Mouse (Mus musculus) embryo, embryonic 10.5 days (tissue): ENCODE measurements around the gene Olfr1318.
A peak's percentile ranks its signal among the peaks of the same experiment; 100 is the strongest.

ENCODE experiments used
- DNase-seq: peaks from one replicate; pipeline ENCODE4 v3.0.0-alpha.2; 2015; ENCODE audit warnings: low spot score

Gene Olfr1318

GRCm38 (mm10) chr2:112153898-112154297 lies at the start of gene Olfr1318:
Olfr1318 (plus strand) TSS chr2:112154198.
- no peak for DNase-seq

DNA sequence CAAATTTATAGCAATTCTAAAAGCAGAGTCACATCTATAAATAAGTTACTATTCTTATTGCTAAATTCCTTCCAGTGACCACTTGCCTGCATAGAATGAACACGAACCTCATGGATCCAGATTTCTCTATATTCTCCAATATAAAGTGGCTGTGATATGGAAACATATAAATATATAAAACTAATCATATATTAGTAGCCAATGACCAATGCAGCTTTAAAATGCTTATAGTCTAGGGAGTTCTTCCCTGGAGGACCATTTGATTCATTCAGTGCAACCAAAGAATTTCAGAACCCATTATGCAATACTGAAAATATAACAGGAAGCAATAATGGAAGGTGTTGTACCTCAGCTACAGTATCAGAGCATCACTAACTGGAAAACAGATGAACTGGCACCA lies 38.7 kb upstream of the Olfr1318 start, which contains the start of gene Olfr1315-ps1:
Gene Olfr1315-ps1 (minus strand): TSS at position 101 of the 400 bp plus-strand sequence.
- no peak for DNase-seq

DNA sequence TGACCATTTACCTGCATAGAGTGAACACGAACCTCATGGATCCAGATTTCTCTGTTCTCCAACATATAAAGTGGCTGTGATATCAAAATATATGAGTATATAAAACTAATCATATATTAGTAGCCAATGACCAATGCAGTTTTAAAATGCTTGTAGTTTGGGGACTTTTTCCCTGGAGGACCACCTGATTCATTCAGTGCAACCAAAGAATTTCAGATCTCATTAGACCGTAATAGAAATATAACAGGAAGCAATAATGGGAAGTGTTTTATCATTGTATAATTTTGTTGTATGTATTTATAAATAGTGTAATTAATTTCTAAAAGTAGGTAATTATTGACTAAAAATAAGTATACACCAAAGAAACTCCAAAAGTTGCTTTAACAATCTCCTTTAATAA lies 19.1 kb upstream of the Olfr1318 start, which contains the start of gene Olfr1316:
Gene Olfr1316 (minus strand): TSS at position 101 of the 400 bp plus-strand sequence.
- no peak for DNase-seq

DNA sequence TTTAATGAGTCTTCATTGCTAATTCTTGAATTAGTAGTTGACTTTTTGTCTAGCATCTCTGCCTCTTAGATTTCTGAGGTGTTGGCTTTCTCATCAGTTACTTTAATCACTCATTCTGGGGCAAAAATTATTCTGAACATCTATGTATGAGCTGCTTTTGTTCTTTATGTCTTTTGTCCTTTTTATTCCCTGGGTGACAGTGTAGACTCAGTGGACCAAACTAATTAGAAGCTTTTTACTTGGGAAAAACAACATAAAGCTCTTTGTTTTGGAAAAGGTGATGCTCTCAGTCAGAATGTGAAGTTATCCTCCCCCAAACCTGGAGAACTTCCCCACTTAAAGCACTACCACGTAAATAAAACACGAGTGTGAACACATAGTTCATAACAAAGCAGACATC lies 14.0 kb upstream of the Olfr1318 start, which contains the start of gene Olfr1317:
Gene Olfr1317 (plus strand): TSS at position 301 of the 400 bp plus-strand sequence.
- DNase-seq: no peak

- peak; percentile 79 for DNase-seq
Measured at GRCm38 (mm10) chr2:112196859-112197258, 42.9 kb downstream of the Olfr1318 start.

- no peak for DNase-seq
Measured at GRCm38 (mm10) chr2:112203056-112203455, 49.1 kb downstream of the Olfr1318 start.
